Mouse (Mus musculus): ENCODE data around the gene Gapdhs. TPM values are rescaled to one million over a fixed set of nuclear protein-coding genes. Genes with fewer than 3 reads are reported as not detected.

Gene Gapdhs
- polyA plus RNA-seq, 1 experiment = not detected

GRCm38 (mm10) chr7:30717006-30717715 is 26.3 kb downstream of the Gapdhs start:
- 5% methylated on average over 43 of the region's 43 CpGs for WGBS
- Histone ChIP-seq H3K27ac (ENCODE audit: control insufficient read depth, insufficient read depth, low read depth, low read length, poor library complexity) (no peak overlapping the region; the same call in 1 of the 2 replicates), H3K4me1 (ENCODE audit: control insufficient read depth, insufficient read depth, low read length) (peaks cover 3% of the 10 kb centered on the region; the same call in 1 of the 2 replicates), H3K4me3 (replicated peaks; ENCODE audit: control insufficient read depth, low read depth, low read length) (peak overlapping the region; percentile 19)
- TF ChIP-seq POLR2A (IDR thresholded peaks at IDR 0.05; ENCODE audit: borderline replicate concordance, control insufficient read depth, low read depth, low read length) = no peak
- TF ChIP-seq CTCF (IDR thresholded peaks at IDR 0.05; ENCODE audit: control insufficient read depth, insufficient read depth, low read length) = no peak

- Histone ChIP-seq H3K4me1 (ENCODE audit: control insufficient read depth, insufficient read depth, low read length) (no peaks in the 10 kb centered on the region; the same call in 1 of the 2 replicates), H3K4me3 (replicated peaks; ENCODE audit: control insufficient read depth, low read depth, low read length) (no peak within 1 kb of the TSS), H3K27ac (ENCODE audit: control insufficient read depth, insufficient read depth, low read depth, low read length, poor library complexity) (no peak within 1 kb of the TSS)
- 78% methylated on average over 3 of the region's 3 CpGs for WGBS
- TF ChIP-seq POLR2A (IDR thresholded peaks at IDR 0.05; ENCODE audit: borderline replicate concordance, control insufficient read depth, low read depth, low read length) (no peak), CTCF (IDR thresholded peaks at IDR 0.05; ENCODE audit: control insufficient read depth, insufficient read depth, low read length) (no peak)
These were observed 31.5 kb downstream of the Gapdhs start, which contains the start of gene Atp4a for GRCm38 (mm10) chr7:30711942-30712341. Atp4a (plus strand) TSS chr7:30712209.

- 76% methylated on average over 1 of the region's 1 CpGs for WGBS
- Histone ChIP-seq H3K4me3 (replicated peaks; ENCODE audit: control insufficient read depth, low read depth, low read length) (no peak overlapping the region), H3K4me1 (ENCODE audit: control insufficient read depth, insufficient read depth, low read length) (no peaks in the 10 kb centered on the region), H3K27ac (ENCODE audit: control insufficient read depth, insufficient read depth, low read depth, low read length, poor library complexity) (no peak overlapping the region)
- TF ChIP-seq CTCF (IDR thresholded peaks at IDR 0.05; ENCODE audit: control insufficient read depth, insufficient read depth, low read length) (no peak), POLR2A (IDR thresholded peaks at IDR 0.05; ENCODE audit: borderline replicate concordance, control insufficient read depth, low read depth, low read length) (no peak)
These were observed 36.0 kb downstream of the Gapdhs start for GRCm38 (mm10) chr7:30707441-30707840.

- WGBS = 56% methylated on average over 8 of the region's 8 CpGs
- Histone ChIP-seq H3K4me1 (ENCODE audit: control insufficient read depth, insufficient read depth, low read length) (no peaks in the 10 kb centered on the region), H3K27ac (ENCODE audit: control insufficient read depth, insufficient read depth, low read depth, low read length, poor library complexity) (no peak overlapping the region), H3K4me3 (replicated peaks; ENCODE audit: control insufficient read depth, low read depth, low read length) (no peak overlapping the region)
- TF ChIP-seq CTCF (IDR thresholded peaks at IDR 0.05; ENCODE audit: control insufficient read depth, insufficient read depth, low read length) (no peak), POLR2A (IDR thresholded peaks at IDR 0.05; ENCODE audit: borderline replicate concordance, control insufficient read depth, low read depth, low read length) (no peak)
These were observed 37.1 kb downstream of the Gapdhs start for GRCm38 (mm10) chr7:30706214-30706882.

GRCm38 (mm10) chr7:30698589-30698988 is 44.9 kb downstream of the Gapdhs start, which contains the start of gene 2200002J24Rik:
2200002J24Rik (plus strand) TSS chr7:30698926.
- no peak within 1 kb of the TSS for H3K4me3 ChIP-seq (replicated peaks; ENCODE audit: control insufficient read depth, low read depth, low read length)
- WGBS = 46% methylated on average over 9 of the region's 9 CpGs
- H3K27ac ChIP-seq (ENCODE audit: control insufficient read depth, insufficient read depth, low read depth, low read length, poor library complexity) = peak within 1 kb of the TSS; percentile 52; the same call in 1 of the 2 replicates
- TF ChIP-seq CTCF (IDR thresholded peaks at IDR 0.05; ENCODE audit: control insufficient read depth, insufficient read depth, low read length) (no peak), POLR2A (IDR thresholded peaks at IDR 0.05; ENCODE audit: borderline replicate concordance, control insufficient read depth, low read depth, low read length) (no peak)
- peaks cover 2% of the 10 kb centered on the region; the same call in 1 of the 2 replicates for H3K4me1 ChIP-seq (ENCODE audit: control insufficient read depth, insufficient read depth, low read length)

GRCm38 (mm10) chr7:30698101-30698500 is 45.4 kb downstream of the Gapdhs start:
- no peak for TF ChIP-seq CTCF (IDR thresholded peaks at IDR 0.05; ENCODE audit: control insufficient read depth, insufficient read depth, low read length)
- TF ChIP-seq POLR2A (IDR thresholded peaks at IDR 0.05; ENCODE audit: borderline replicate concordance, control insufficient read depth, low read depth, low read length) = no peak
- Histone ChIP-seq H3K4me1 (ENCODE audit: control insufficient read depth, insufficient read depth, low read length) (peaks cover 2% of the 10 kb centered on the region; the same call in 1 of the 2 replicates), H3K4me3 (replicated peaks; ENCODE audit: control insufficient read depth, low read depth, low read length) (no peak overlapping the region), H3K27ac (ENCODE audit: control insufficient read depth, insufficient read depth, low read depth, low read length, poor library complexity) (peak overlapping the region; percentile 52; the same call in 1 of the 2 replicates)
- 3% methylated on average over 5 of the region's 5 CpGs for WGBS

- H3K4me3 ChIP-seq (replicated peaks; ENCODE audit: control insufficient read depth, low read depth, low read length) = no peak overlapping the region
- TF ChIP-seq CTCF (IDR thresholded peaks at IDR 0.05; ENCODE audit: control insufficient read depth, insufficient read depth, low read length) (no peak), POLR2A (IDR thresholded peaks at IDR 0.05; ENCODE audit: borderline replicate concordance, control insufficient read depth, low read depth, low read length) (no peak)
- 81% methylated on average over 6 of the region's 6 CpGs for WGBS
- H3K27ac ChIP-seq (ENCODE audit: control insufficient read depth, insufficient read depth, low read depth, low read length, poor library complexity) = no peak overlapping the region
- H3K4me1 ChIP-seq (ENCODE audit: control insufficient read depth, insufficient read depth, low read length) = no peaks in the 10 kb centered on the region; the same call in 1 of the 2 replicates
These were observed 55.2 kb downstream of the Gapdhs start for GRCm38 (mm10) chr7:30688325-30688724.

GRCm38 (mm10) chr7:30683425-30683824 is 60.1 kb downstream of the Gapdhs start:
- H3K4me1 ChIP-seq (ENCODE audit: control insufficient read depth, insufficient read depth, low read length) = no peaks in the 10 kb centered on the region; the same call in 1 of the 2 replicates
- WGBS = 22% methylated on average over 2 of the region's 2 CpGs
- no peak overlapping the region for H3K4me3 ChIP-seq (replicated peaks; ENCODE audit: control insufficient read depth, low read depth, low read length)
- no peak overlapping the region for H3K27ac ChIP-seq (ENCODE audit: control insufficient read depth, insufficient read depth, low read depth, low read length, poor library complexity)
- no peak for TF ChIP-seq CTCF (IDR thresholded peaks at IDR 0.05; ENCODE audit: control insufficient read depth, insufficient read depth, low read length)

Measured in bone marrow, adult 2 months (tissue).